Mouse (Mus musculus): ENCODE data around the gene Tfam.

The Tfam gene

DNA sequence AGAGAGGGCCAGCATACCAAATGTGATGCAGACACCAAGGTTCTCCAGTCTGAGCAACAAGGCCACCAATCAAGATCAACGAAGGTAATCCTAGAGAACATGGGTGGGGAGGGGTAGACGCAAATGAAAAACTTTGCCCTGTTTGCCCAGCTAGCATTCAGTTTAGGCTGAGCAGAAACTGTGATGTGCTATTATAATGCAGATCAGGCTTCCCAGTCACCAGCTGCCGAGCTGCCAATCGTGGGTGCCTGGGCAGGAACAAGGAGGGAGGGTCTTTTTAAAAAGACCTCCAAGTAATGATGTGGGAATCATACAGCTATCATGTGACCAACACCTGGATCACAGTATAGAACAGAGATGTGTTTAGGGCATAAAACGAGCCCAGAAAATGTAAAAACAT lies 15.0 kb downstream of the Tfam start:
- 53% methylated on average over 5 of the region's 5 CpGs for WGBS

GRCm38 (mm10) chr10:71222639-71223038 lies 15.4 kb downstream of the Tfam start:
- WGBS = 84% methylated on average over 2 of the region's 2 CpGs

DNA sequence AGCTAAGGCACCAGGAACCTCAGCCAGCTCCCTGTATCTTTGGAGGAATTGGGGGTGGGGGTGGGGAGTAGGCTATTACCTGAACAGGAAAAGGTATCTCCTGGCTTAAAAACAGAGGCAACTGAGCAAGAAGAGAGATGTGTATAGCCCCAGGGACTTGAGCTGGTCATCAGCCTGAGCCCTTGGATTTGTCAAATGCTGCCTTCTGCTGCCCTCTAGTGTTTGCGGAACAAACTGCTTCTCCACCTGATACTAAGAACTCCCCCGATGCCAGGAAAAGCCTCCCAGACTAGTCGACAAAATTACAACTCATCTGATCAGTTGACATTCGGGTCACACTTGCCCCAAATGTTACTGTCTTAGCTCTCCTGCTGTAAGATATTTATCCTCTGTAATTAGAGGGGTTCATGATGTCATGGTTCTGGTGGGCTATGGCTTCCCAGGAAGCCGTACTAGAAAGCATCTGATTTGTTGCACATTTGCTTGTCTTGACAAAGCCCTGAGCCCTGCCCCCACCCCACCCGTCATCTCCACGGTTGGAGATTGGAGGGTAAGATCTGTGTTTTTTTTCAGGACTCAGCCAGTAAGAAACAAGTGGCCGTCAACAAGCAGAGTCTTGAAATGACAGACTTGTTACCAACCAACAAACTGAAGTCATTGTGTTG lies 19.7 kb downstream of the Tfam start:
- 14% methylated on average over 8 of the region's 8 CpGs for WGBS

DNA sequence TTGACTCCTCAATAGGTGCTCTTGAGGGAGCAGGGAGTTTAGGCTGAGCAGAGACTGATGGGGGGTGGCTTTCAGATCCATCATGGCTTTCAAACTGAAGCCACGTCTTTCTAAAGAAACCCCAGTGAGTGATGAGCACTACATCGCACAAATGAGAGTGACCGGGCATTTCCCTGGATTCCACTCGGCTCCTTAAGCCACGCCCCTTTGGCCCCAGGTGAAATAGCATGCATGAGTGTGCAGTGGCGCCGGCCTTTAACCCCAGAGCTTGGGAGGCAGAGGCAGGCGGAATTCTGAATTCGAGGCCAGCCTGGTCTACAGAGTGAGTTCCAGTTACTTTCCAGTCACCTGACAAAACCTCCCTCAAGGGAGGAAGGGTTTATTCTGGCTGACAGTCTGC lies 22.1 kb downstream of the Tfam start:
- WGBS = 84% methylated on average over 9 of the region's 9 CpGs

DNA sequence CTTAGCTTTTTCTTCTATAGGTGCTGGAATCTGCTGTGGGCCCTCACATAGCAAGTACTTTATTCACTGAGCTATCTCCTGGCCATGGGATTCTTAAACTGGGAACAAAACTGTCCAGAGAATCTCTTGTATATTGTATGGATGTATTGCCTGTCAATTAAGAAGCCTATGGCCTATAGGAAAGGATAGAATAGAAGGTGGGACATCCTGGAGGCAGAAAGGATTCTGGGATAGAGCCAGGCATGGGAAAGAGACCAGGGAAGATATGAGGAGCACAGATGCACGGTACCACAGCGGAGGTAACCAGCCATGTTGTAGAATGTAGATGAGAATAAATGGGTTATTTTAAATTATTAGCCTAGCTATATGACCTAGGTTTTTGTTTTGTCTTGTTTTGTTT lies 36.6 kb downstream of the Tfam start:
- WGBS = 86% methylated on average over 2 of the region's 2 CpGs

DNA sequence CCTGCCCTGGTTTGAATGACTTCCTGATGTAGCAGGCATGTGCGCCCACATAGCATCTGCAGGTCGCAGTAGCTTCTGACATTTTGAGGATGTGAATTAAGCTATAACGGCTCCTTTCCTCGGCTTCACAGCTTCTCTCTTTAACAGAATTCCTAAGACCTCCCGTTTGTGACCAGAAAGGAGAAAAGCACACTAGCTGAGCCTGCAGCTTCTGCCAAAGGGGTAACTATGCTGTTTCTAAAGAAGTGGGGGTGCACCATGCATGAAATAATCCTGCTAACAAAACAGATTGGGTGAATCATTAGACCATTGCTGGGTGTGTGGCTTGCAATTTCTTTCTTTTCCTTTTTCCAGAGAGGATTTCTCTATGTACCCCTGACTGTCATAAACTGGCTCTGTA lies 37.1 kb downstream of the Tfam start:
- 25% methylated on average over 5 of the region's 5 CpGs for WGBS

GRCm38 (mm10) chr10:71198676-71199075 lies 39.4 kb downstream of the Tfam start:
- 77% methylated on average over 8 of the region's 8 CpGs for WGBS

DNA sequence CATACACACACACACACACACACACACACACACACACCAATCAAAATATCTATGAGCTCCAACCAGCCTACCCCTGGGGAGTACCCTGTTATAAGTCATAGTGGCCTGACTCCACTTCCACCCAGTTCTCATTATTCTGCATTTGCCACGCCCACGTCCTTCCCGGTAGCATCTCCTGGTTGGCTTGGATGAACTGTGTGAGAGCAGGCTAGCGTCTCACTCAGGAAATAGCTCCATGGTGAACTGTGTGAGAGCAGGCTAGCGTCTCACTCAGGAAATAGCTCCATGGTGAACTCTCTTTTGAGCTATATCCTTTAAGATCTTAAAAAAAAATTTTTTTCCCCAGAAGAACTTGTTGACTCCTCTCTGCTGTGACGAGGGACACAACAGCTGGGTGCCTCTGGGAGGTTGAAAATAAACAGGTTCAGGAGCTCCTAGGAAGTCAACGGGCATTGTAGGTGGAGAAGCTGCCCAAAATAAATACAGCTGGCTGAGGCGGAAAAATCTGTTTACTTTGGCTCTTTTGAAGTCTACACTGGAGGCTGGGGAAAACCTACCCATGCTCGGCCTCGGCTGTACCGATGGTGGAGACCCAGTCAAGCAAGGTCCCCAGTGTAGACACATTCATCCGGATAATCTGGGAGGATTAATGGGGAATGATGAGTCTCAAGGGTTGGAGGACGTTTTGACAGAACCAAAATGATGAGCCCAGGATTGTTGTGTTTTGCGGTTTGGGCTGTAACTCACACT lies 40.9 kb downstream of the Tfam start:
- 58% methylated on average over 14 of the region's 14 CpGs for WGBS

DNA sequence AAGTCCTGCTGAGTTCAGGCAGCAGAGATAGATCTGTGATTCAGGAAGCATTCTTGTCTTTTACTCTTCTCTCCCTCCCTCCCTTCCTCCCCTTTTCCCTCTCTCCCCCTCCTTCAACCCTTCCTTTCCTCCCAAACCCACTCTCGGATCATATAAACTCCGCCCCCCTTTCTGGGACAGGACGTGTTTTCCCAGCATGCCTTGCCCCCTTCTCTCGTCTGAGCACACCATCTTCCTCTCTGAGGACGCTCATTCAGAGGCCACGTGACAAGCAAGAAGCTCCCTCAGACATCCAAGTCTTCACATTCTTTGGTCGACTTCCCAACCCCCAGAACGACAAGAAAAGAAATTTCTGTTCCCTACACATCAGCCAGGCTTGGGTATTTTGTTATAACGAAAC lies 42.6 kb downstream of the Tfam start:
- 33% methylated on average over 9 of the region's 9 CpGs for WGBS

DNA sequence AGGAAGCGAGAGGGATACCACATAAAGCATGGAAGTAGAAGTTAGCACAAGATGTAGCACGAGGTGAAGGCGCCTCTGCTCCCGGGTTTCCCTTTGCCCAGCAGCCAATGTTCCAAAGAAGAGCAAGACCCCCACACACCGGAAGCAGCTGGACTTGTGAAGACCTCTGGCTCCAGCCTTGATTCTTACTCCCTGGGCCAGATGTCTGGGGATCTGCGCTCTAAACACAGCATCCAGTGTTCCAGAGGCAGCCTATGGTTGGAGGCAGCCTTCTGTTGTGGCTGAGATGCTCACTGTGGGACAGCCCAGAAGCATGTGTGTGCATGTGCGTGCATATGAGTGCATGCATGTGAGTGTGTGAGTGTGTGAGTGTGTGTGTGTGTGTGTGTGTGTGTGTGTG lies 43.4 kb downstream of the Tfam start:
- 86% methylated on average over 7 of the region's 7 CpGs for WGBS

DNA sequence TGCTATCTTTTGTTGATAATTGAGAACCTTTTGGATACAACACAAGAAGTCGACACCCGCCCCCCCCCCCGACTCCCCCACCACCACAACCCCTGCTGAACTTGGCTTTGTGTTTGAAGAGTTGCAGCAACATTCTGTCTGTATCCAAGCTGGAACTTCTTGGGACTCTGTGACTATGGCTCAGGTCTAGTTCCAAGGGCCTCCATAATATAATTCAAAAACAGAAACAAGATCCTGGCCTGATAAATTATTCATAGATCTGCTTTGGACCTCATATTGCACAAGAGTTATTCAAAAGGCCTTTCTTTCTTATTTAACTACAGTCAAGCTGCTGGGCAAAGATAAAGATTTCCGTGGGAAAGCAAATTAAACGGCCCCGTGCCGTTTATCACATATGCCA lies 44.8 kb downstream of the Tfam start:
- WGBS = 48% methylated on average over 7 of the region's 7 CpGs

DNA sequence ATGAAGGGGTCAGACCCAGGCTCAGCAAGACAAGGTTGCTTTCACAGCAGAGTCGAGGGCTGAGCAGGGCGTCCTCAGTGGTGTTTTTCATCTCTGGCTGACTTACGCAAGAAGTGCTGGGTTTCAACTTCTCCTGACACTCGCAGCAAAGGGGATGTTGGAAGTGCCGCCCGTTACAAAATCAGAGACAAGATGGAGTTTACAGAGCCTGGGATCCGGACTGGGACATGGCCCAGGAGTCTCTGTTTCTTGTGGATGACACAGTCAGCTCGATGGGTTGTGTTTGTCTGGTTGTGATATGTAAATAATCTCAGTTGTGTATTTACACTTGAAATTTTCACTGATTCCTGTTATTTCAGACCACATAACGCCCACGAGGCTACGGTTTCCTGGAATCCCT lies 45.2 kb downstream of the Tfam start:
- WGBS = 71% methylated on average over 11 of the region's 11 CpGs

- WGBS = 94% methylated on average over 4 of the region's 4 CpGs
Measured at GRCm38 (mm10) chr10:71188681-71189080, 49.4 kb downstream of the Tfam start.

GRCm38 (mm10) chr10:71185059-71185458 lies 53.0 kb downstream of the Tfam start:
- WGBS = 70% methylated on average over 7 of the region's 7 CpGs

DNA sequence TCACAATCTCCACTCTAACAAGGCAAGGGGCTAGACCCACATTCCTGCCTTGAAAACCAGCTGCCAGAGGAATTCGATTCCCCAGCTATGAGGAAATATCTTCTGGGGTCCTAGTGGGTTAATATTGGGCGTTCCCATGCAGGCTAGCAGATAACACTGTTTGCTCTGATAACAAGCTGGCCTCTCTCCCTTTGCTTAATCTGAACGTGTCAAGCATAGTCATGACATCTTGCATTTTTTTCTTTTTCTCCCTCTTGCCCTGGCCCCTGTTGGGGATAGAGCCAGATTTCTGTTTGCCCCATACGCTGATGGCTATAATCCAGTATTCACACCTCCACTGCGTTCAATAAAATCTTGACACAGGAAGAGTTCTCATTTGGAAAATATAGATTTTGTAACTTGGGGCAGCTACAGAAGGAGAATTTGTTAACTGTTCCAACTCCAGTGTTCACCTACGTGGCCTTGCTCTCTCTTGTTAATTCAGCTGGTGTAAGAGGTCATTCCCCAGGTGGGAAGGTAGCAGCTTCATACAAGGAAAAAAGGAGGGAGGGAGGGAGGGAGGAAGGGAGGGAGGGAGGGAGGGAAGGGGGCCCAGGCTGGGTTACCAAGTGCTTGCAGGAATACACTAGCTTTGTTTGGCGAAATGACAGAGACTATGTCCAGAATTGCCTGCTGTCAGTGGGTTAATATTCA lies 54.6 kb downstream of the Tfam start:
- 67% methylated on average over 7 of the region's 7 CpGs for WGBS

GRCm38 (mm10) chr10:71181931-71182330 lies 56.1 kb downstream of the Tfam start:
- 94% methylated on average over 4 of the region's 4 CpGs for WGBS

DNA sequence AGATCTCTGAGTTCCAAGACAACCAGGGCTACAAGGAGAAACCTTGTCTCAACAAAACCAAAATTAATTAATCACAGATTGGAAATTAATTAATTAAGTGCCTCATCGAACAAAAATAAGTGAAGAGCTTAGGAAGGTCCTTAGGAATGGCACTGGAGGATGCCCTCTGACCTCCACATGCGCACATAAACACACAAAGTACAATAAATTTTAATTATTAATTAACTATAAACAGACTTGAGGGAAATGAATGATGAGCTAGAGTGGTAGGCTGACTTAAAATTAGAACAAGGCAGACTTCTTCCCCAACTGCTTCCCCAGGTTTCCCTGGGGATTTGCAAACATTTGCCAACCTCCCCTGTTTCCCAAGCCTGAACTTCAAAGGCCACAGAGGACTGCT lies 57.0 kb downstream of the Tfam start:
- WGBS = 87% methylated on average over 2 of the region's 2 CpGs

GRCm38 (mm10) chr10:71180057-71180456 lies 58.0 kb downstream of the Tfam start:
- WGBS = 70% methylated on average over 2 of the region's 2 CpGs

DNA sequence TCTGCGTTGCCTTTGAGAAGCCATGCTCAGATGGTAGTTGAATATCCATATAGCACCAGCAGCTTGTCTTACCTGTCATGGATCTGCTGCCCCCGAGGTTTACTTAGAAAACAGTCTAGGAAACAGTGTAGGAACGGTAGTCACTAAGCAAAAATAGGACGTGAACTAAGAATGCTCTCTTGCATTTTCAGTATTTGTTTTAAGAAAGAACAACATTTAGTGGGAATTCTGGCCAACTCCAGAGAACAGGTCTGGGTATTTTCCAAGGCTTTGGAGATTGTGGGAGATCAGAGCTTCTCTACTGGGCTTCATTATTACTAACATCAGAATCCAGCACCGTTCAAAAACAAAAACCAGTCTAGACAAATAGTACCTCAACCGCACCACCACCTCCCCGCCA lies 60.9 kb downstream of the Tfam start:
- WGBS = 67% methylated on average over 7 of the region's 7 CpGs

DNA sequence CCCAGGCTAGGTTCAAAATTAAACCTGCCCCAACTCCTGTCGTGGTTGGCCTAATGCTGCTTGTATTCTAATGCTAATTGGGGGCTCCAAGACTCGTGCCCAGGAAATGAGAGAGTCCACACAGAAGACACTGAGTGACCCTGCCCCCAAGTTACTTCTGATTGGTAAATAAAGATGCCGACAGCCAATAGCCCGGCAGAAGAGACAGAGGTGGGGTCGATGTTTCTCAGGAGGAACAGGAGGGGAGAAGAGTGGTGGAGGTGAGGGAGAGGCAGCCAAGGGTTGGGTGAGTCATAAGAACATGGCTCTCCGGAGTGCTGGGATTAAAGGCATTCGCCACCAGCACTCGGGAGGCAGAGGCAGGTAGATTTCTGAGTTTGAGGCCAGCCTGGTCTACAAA lies 61.7 kb downstream of the Tfam start:
- 81% methylated on average over 8 of the region's 8 CpGs for WGBS
